Mouse (Mus musculus) liver, embryonic 16.5 days (tissue): ENCODE measurements around the gene Mill2. TPM values are rescaled to one million over a fixed set of nuclear protein-coding genes. Genes with fewer than 3 reads are reported as not detected.

Experiments
- ATAC-seq: fragments of 200-750 bp; cut with Nextera tagmentation; 2 replicates; pipeline ENCODE4 v1.8.0; 2017; ENCODE audit warnings: low read depth, mild to moderate bottlenecking, moderate number of reproducible peaks, moderate library complexity
- H3K27ac ChIP-seq: fragments of 300-500 bp; sonication (generic); 2 replicates; pipeline ENCODE4 v1.5.1; 2014; ENCODE audit warnings: mild to moderate bottlenecking, low read length
- H3K27me3 ChIP-seq: fragments of 300-500 bp; sonication (generic); 2 replicates; pipeline ENCODE4 v1.6.1; 2014; ENCODE audit warnings: low read depth, low read length, mixed read lengths; ENCODE audit not compliant: control insufficient read depth, insufficient read depth
- H3K36me3 ChIP-seq: fragments of 300-500 bp; sonication (generic); 2 replicates; pipeline ENCODE4 v1.6.1; 2014; ENCODE audit warnings: mild to moderate bottlenecking; ENCODE audit not compliant: control insufficient read depth, insufficient read depth
- H3K4me1 ChIP-seq: fragments of 300-500 bp; sonication (generic); 2 replicates; pipeline ENCODE4 v1.6.1; 2014; ENCODE audit warnings: low read depth, low read length, mixed read lengths; ENCODE audit not compliant: control insufficient read depth
- H3K4me2 ChIP-seq: fragments of 300-500 bp; sonication (generic); 2 replicates; pipeline ENCODE4 v1.6.1; 2014; ENCODE audit warnings: low read depth, low read length, mixed read lengths
- H3K4me3 ChIP-seq: fragments of 300-500 bp; sonication (generic); 2 replicates; pipeline ENCODE4 v1.5.1; 2014; ENCODE audit warnings: low read depth, mild to moderate bottlenecking, low read length
- H3K9ac ChIP-seq: fragments of 300-500 bp; sonication (generic); 2 replicates; pipeline ENCODE4 v1.6.1; 2014; ENCODE audit warnings: low read depth, low read length
- H3K9me3 ChIP-seq: fragments of 300-500 bp; sonication (generic); replicated peaks from 2 replicates; pipeline ENCODE4 v1.6.1; 2016; ENCODE audit warnings: low read length; ENCODE audit not compliant: control insufficient read depth
- WGBS: fragments of 180-500 bp; shearing (Covaris S2); extraction: QIAGEN DNeasy Blood & Tissue Kit; methylation state at CpG from one replicate; pipeline ENCODE4 v1.1.7; 2014; ENCODE audit not compliant: insufficient replicate concordance; 5-methylcytosine and 5-hydroxymethylcytosine counted together
- polyA plus RNA-seq: library from polyadenylated mRNA; unstranded; fragments of >200 nt; fragmentation: Nextera tagmentation; extraction: Ambion mirVana; gene quantifications from 2 replicates; pipeline ENCODE4 v1.2.1, GENCODE M21; 2015

The Mill2 gene
- polyA plus RNA-seq, 1 experiment from 2014 or later, result 0.24 TPM

- no peaks in the 10 kb centered on the region for H3K27me3 ChIP-seq
- H3K9me3 ChIP-seq, result no peaks in the 10 kb centered on the region
- peak overlapping the region; percentile 31 for H3K4me3 ChIP-seq
- WGBS, result 71% methylated on average over 1 of the region's 1 CpGs
- H3K4me1 ChIP-seq, result no peaks in the 10 kb centered on the region; the same call in 1 of the 2 replicates
- H3K9ac ChIP-seq, result no peak overlapping the region
- ATAC-seq, result no peak
- no peaks in the 10 kb centered on the region for H3K36me3 ChIP-seq
- no peak overlapping the region; the same call in 1 of the 2 replicates for H3K4me2 ChIP-seq
- H3K27ac ChIP-seq, result no peak overlapping the region
These were observed 47.2 kb downstream of the Mill2 start for GRCm38 (mm10) chr7:18886963-18887362.

GRCm38 (mm10) chr7:18890848-18891247 is 51.1 kb downstream of the Mill2 start:
- H3K4me1 ChIP-seq, result peaks cover 11% of the 10 kb centered on the region
- no peak overlapping the region for H3K27ac ChIP-seq
- no peaks in the 10 kb centered on the region for H3K9me3 ChIP-seq
- no peak overlapping the region for H3K9ac ChIP-seq
- H3K4me2 ChIP-seq, result no peak overlapping the region
- no peaks in the 10 kb centered on the region for H3K36me3 ChIP-seq
- no peak for ATAC-seq
- H3K4me3 ChIP-seq, result no peak overlapping the region
- peaks cover 15% of the 10 kb centered on the region for H3K27me3 ChIP-seq
- WGBS, result 82% methylated on average over 8 of the region's 8 CpGs

GRCm38 (mm10) chr7:18891872-18892599 is 52.3 kb downstream of the Mill2 start:
- Histone ChIP-seq H3K9ac (no peak overlapping the region), H3K4me2 (peak overlapping the region; percentile 55), H3K27ac (no peak overlapping the region), H3K9me3 (no peaks in the 10 kb centered on the region), H3K4me1 (peaks cover 11% of the 10 kb centered on the region), H3K27me3 (peaks cover 15% of the 10 kb centered on the region), H3K4me3 (peak overlapping the region; percentile 36), H3K36me3 (no peaks in the 10 kb centered on the region)
- ATAC-seq, result peak; percentile 58
- WGBS, result 18% methylated on average over 33 of the region's 33 CpGs

- H3K4me1 ChIP-seq, result peaks cover 11% of the 10 kb centered on the region
- H3K36me3 ChIP-seq, result no peaks in the 10 kb centered on the region
- H3K27me3 ChIP-seq, result peaks cover 15% of the 10 kb centered on the region
- H3K27ac ChIP-seq, result no peak overlapping the region
- H3K4me3 ChIP-seq, result no peak overlapping the region
- WGBS, result 31% methylated on average over 27 of the region's 27 CpGs
- no peak for ATAC-seq
- no peak overlapping the region for H3K4me2 ChIP-seq
- H3K9ac ChIP-seq, result no peak overlapping the region
- H3K9me3 ChIP-seq, result no peaks in the 10 kb centered on the region
These were observed 53.2 kb downstream of the Mill2 start for GRCm38 (mm10) chr7:18893009-18893408.

GRCm38 (mm10) chr7:18893651-18894430 is 54.1 kb downstream of the Mill2 start:
- peak; percentile 52 for ATAC-seq
- H3K9ac ChIP-seq, result no peak overlapping the region
- peak overlapping the region; percentile 38 for H3K4me3 ChIP-seq
- H3K27ac ChIP-seq, result no peak overlapping the region
- peaks cover 11% of the 10 kb centered on the region for H3K4me1 ChIP-seq
- H3K27me3 ChIP-seq, result peaks cover 15% of the 10 kb centered on the region
- no peaks in the 10 kb centered on the region for H3K36me3 ChIP-seq
- H3K9me3 ChIP-seq, result no peaks in the 10 kb centered on the region
- peak overlapping the region; percentile 66 for H3K4me2 ChIP-seq
- 4% methylated on average over 41 of the region's 41 CpGs for WGBS

GRCm38 (mm10) chr7:18896536-18896935 is 56.8 kb downstream of the Mill2 start:
- Histone ChIP-seq H3K36me3 (no peaks in the 10 kb centered on the region), H3K4me3 (no peak overlapping the region), H3K27me3 (peaks cover 15% of the 10 kb centered on the region), H3K9me3 (no peaks in the 10 kb centered on the region), H3K27ac (no peak overlapping the region), H3K4me1 (peaks cover 11% of the 10 kb centered on the region), H3K4me2 (no peak overlapping the region), H3K9ac (no peak overlapping the region)
- WGBS, result 52% methylated on average over 5 of the region's 5 CpGs
- ATAC-seq, result no peak

GRCm38 (mm10) chr7:18900513-18900912 is 60.7 kb downstream of the Mill2 start:
- H3K9ac ChIP-seq, result no peak overlapping the region
- no peak overlapping the region for H3K27ac ChIP-seq
- H3K27me3 ChIP-seq, result no peaks in the 10 kb centered on the region
- no peak overlapping the region for H3K4me3 ChIP-seq
- H3K4me1 ChIP-seq, result no peaks in the 10 kb centered on the region
- WGBS, result 54% methylated on average over 2 of the region's 2 CpGs
- no peak for ATAC-seq
- no peaks in the 10 kb centered on the region for H3K36me3 ChIP-seq
- H3K9me3 ChIP-seq, result no peaks in the 10 kb centered on the region
- H3K4me2 ChIP-seq, result no peak overlapping the region

GRCm38 (mm10) chr7:18902486-18902885 is 62.7 kb downstream of the Mill2 start:
- no peak for ATAC-seq
- Histone ChIP-seq H3K36me3 (no peaks in the 10 kb centered on the region), H3K4me1 (no peaks in the 10 kb centered on the region), H3K27ac (no peak overlapping the region), H3K9ac (no peak overlapping the region), H3K4me3 (no peak overlapping the region), H3K9me3 (no peaks in the 10 kb centered on the region), H3K4me2 (no peak overlapping the region), H3K27me3 (no peaks in the 10 kb centered on the region)
- 57% methylated on average over 3 of the region's 3 CpGs for WGBS

- H3K9me3 ChIP-seq, result no peaks in the 10 kb centered on the region
- H3K4me1 ChIP-seq, result peaks cover 8% of the 10 kb centered on the region; the same call in 1 of the 2 replicates
- WGBS, result 67% methylated on average over 3 of the region's 3 CpGs
- ATAC-seq, result no peak
- no peak overlapping the region for H3K9ac ChIP-seq
- no peaks in the 10 kb centered on the region for H3K27me3 ChIP-seq
- H3K4me2 ChIP-seq, result no peak overlapping the region
- no peak overlapping the region for H3K4me3 ChIP-seq
- H3K36me3 ChIP-seq, result no peaks in the 10 kb centered on the region
- no peak overlapping the region for H3K27ac ChIP-seq
These were observed 65.2 kb downstream of the Mill2 start for GRCm38 (mm10) chr7:18904971-18905370.
